Mouse (Mus musculus) right cerebral cortex, postnatal 10 days (tissue): ENCODE results near the gene 1700122O11Rik.

ENCODE experiments used
- DNase-seq, 2 experiments: peaks; one replicate each; pipeline ENCODE4 v3.0.0; 2021; ENCODE audit warnings: low spot score in 2 of 2

Gene 1700122O11Rik

GRCm38 (mm10) chr17:48038193-48038592 is at the start of gene 1700122O11Rik:
Gene 1700122O11Rik (minus strand): TSS chr17:48038293.
- DNase-seq: no peak

DNA sequence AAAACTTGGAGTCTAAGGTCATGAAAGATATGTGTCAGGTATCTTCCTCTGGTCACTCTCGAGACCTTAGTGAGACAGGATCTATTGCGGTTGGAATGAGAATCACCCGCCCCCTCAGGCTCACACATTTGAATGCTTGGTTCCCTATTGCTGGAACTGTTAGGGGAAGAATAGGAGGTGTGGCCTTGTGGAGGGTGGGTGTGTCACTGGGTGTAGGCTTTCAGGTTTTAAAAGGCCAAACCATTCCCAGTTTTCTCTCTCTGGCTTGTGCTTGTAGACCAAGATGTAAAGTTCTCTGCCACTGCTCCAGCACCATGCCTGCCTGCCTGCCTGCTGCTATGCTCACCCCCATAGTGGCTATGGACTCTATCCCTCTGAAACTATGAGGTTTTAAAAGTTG is 42.5 kb upstream of the 1700122O11Rik start:
- no peak for DNase-seq

- no peak for DNase-seq
Observed at GRCm38 (mm10) chr17:48067729-48068128, 29.6 kb upstream of the 1700122O11Rik start.

GRCm38 (mm10) chr17:48067083-48067614 is 29.1 kb upstream of the 1700122O11Rik start:
- no peak for DNase-seq

DNA sequence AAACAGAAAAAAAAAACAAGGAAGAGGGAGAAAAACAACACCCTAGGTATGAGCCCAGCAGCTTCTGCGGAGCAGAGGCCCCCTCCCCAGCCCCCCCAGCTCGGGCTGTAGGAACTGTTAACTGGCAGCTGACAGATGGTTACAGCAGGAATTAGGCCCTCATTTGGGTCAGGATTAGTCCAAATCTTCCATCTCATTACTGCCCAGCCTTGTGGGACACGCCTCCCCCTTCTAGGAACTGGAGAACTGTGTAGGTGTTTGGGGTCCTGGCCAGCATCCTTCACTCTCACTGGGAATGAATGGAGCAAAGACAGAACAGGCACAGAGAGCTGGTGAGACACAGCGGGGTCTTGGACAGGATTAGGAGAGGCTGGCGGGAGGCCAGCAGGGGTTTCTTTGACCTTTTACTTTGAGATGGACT is 27.0 kb upstream of the 1700122O11Rik start:
- DNase-seq: no peak

GRCm38 (mm10) chr17:48064196-48064843 is 26.2 kb upstream of the 1700122O11Rik start:
- no peak for DNase-seq

GRCm38 (mm10) chr17:48057382-48057781 is 19.3 kb upstream of the 1700122O11Rik start:
- no peak for DNase-seq

GRCm38 (mm10) chr17:48055076-48055816 is 17.2 kb upstream of the 1700122O11Rik start:
- DNase-seq: no peak

DNA sequence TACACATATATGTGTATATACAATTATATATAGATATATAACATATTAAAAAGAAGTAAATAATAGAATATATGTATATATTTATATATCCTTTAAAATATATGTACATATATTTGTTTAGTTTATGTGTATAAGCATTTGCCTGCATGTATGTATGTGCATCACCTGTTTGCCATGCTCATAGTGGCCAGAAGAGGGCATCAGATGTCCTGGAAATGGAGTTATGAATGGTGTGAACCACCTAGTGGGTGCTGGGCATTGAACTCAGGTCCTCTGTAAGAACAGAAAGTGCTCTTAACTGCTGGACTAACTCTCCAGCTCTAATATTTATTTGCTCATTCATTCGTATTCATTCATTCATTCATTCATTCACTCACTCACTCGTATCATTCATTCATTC is 15.6 kb upstream of the 1700122O11Rik start:
- no peak for DNase-seq

- no peak for DNase-seq
Observed at GRCm38 (mm10) chr17:48052338-48053067, 14.4 kb upstream of the 1700122O11Rik start.

- no peak for DNase-seq
Observed at GRCm38 (mm10) chr17:48051638-48052337, 13.7 kb upstream of the 1700122O11Rik start.

- DNase-seq: peak in 1 of 2 experiments; percentile 57
Observed at GRCm38 (mm10) chr17:48045631-48046030, 7.5 kb upstream of the 1700122O11Rik start.

DNA sequence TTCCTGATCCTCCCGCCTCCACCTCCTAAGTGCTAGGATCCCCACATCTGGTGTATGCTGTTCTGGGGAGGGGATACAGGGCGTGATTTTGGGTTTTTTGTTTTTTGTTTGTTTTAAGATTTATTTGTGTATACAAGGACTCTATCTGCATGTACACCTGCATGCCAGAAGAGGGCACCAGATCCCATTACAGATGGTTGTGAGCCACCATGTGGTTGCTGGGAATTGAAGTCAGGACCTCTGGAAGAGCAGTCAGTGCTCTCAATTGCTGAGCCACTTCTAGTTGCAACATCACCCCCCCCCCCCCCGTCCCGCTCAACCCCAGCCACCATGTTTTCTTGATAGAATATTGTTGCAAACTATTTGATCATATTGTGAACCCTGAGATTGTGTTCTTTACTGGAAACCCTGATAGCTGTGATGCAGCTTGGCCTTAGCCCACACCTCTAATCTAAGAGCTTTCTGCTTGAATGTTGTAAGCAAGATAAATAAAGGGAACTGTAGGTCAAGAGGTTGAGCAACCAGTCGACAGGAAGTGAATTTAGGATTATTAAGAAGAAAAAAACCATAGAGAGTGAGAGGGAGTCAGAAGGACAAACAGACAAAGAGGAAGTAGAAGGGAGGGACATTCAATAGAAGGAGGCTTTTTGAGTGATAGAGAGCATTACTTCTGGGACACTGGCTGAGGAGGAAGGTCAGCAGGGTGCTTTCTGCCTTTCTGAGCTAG is 5.2 kb upstream of the 1700122O11Rik start:
- DNase-seq: no peak

DNA sequence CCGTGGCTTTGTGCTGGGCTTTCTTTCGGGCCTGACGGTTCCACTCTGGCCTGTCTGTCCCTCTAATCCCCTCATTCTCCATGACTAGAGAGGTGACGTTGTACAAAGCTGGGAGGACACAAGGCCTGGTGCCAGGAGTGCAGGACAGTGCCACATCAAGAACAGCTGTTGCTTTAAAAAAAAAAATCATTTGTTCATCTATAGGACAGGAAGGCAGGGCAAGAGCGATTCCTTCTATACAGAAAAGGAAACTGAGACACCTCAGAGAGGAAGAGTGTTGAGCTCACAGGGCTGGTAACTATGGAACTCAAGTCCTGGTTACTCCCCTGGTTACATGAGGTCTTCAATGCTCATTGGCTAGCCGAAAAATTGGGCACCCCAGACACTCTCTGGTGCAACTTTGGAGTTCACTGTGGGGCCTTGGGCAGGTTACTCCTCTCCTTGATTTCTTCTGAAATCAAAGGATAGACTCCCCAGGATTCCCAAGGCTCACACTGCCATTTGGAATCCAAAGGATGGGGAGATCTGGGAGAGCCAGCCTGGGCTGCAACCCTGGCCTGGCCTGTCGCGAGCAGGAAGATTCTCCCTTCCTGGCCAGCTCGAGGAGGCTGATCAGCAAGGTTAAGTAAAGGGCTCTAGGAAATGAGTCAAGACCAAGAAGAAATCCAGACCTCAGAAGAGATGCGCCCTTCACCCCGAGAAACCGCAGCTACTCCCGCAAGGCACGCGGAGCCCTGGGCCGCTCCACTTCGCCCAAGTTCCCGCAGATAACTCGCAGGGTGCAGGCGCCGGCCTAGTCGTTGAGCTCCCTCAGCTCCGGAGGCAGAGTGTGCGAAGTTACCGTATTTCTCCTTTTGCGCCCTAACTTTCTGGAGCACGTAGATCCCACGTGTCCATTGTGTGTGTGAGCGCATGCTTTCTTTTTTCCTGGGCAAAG is 3.5 kb upstream of the 1700122O11Rik start:
- peak; percentile 50 to 57 for DNase-seq

- DNase-seq: no peak
Observed at GRCm38 (mm10) chr17:48039232-48039866, 1.3 kb upstream of the 1700122O11Rik start.

GRCm38 (mm10) chr17:48036921-48037320 is 1.2 kb downstream of the 1700122O11Rik start:
- DNase-seq: no peak

GRCm38 (mm10) chr17:48031521-48032430 is 6.3 kb downstream of the 1700122O11Rik start:
- peak in 1 of 2 experiments; percentile 55 for DNase-seq

- peak; percentile 61 to 66 for DNase-seq
Observed at GRCm38 (mm10) chr17:48029241-48029640, 8.9 kb downstream of the 1700122O11Rik start.
